Mouse (Mus musculus) adrenal gland, postnatal 14 days (tissue): ENCODE measurements around the gene Rpl23a. TPM values are rescaled to one million over a fixed set of nuclear protein-coding genes. Genes with fewer than 3 reads are reported as not detected.
"Not testable (repeated sequence)": the region's sequence is repeated elsewhere in the genome, so short reads cannot be mapped to it uniquely, and the experiment has no call there.

ENCODE experiments used
- DNase-seq: peaks from one replicate; pipeline ENCODE4 v3.0.0; 2021; ENCODE audit warnings: mixed read lengths
- microRNA-seq, 2 experiments: library from miRNA; unstranded; fragments of <30 nt; microRNA quantifications; one replicate each; pipeline ENCODE4 v1.2.0; 2021
- total RNA-seq: library from RNA; stranded (reverse); gene quantifications from 2 replicates; pipeline ENCODE4 v1.2.3, GENCODE M21; 2021

The Rpl23a gene
- total RNA-seq, 1 experiment from 2014 or later, result 1,759 TPM

- DNase-seq, result no peak
These were observed 37.2 kb downstream of the Rpl23a start for GRCm38 (mm10) chr11:78146168-78146567.

- no peak for DNase-seq
These were observed 39.9 kb downstream of the Rpl23a start for GRCm38 (mm10) chr11:78143520-78143919.

- DNase-seq, result no peak
These were observed 42.7 kb downstream of the Rpl23a start for GRCm38 (mm10) chr11:78140665-78141064.

- no peak for DNase-seq
These were observed 45.4 kb downstream of the Rpl23a start for GRCm38 (mm10) chr11:78138023-78138422.

- no peak for DNase-seq
These were observed 45.8 kb downstream of the Rpl23a start for GRCm38 (mm10) chr11:78137584-78137983.

GRCm38 (mm10) chr11:78136132-78136531 is 47.3 kb downstream of the Rpl23a start:
- no peak for DNase-seq

GRCm38 (mm10) chr11:78135314-78135713 is 48.1 kb downstream of the Rpl23a start:
- not testable (repeated sequence) for DNase-seq

- no peak for DNase-seq
These were observed 49.0 kb downstream of the Rpl23a start for GRCm38 (mm10) chr11:78134344-78134743.

GRCm38 (mm10) chr11:78133915-78134314 is 49.5 kb downstream of the Rpl23a start:
- DNase-seq, result no peak

Small RNAs within 50 kb of the gene (microRNA-seq; reads per million reads assigned to microRNA genes)
- gene Mir7653, result 0.43 to 1.1 reads per million in 2 experiments

Other genes starting within 250 kb of the Rpl23a start
- 52.2 and 60.9 TPM in 2 replicates for gene Phf12, start 200.8 kb downstream of the Rpl23a start, total RNA-seq
- gene Dhrs13, start 151.3 kb downstream of the Rpl23a start, total RNA-seq, result 9.9 and 10.3 TPM in 2 replicates
- gene Flot2, start 145.7 kb downstream of the Rpl23a start, total RNA-seq, result 74.3 and 81.5 TPM in 2 replicates
- 28.8 and 31.6 TPM in 2 replicates for gene Eral1, start 103.2 kb downstream of the Rpl23a start, total RNA-seq
- 18.1 and 19.1 TPM in 2 replicates for gene Fam222b, start 88.9 kb downstream of the Rpl23a start, total RNA-seq
- gene Traf4, start 18.0 kb downstream of the Rpl23a start, total RNA-seq, result 47.2 and 50.7 TPM in 2 replicates
- 8.5 and 9.0 TPM in 2 replicates for gene Nek8, start 6.9 kb downstream of the Rpl23a start, total RNA-seq
- 36.4 and 46.4 TPM in 2 replicates for gene Tlcd1, start 6.9 kb downstream of the Rpl23a start, total RNA-seq
- gene Rab34, start 4.8 kb upstream of the Rpl23a start, total RNA-seq, result 89.2 and 92.2 TPM in 2 replicates
- gene Proca1, start 9.8 kb upstream of the Rpl23a start, total RNA-seq, result 17.6 and 26.3 TPM in 2 replicates
- gene Sdf2, start 62.2 kb upstream of the Rpl23a start, total RNA-seq, result 75.3 and 78.8 TPM in 2 replicates
- 60.1 and 65.4 TPM in 2 replicates for gene Supt6, start 62.4 kb upstream of the Rpl23a start, total RNA-seq
- gene 2610507B11Rik, start 78.2 kb upstream of the Rpl23a start, total RNA-seq, result 146 and 153 TPM in 2 replicates
- gene BC030499, start 107.3 kb upstream of the Rpl23a start, total RNA-seq, result 0.41 and 0.83 TPM in 2 replicates
- gene Spag5, start 117.9 kb upstream of the Rpl23a start, total RNA-seq, result 9.7 and 12.4 TPM in 2 replicates
- 8.8 and 9.2 TPM in 2 replicates for gene Aldoc, start 139.4 kb upstream of the Rpl23a start, total RNA-seq
- gene Pigs, start 144.8 kb upstream of the Rpl23a start, total RNA-seq, result 43.0 and 47.6 TPM in 2 replicates
- gene Unc119, start 159.9 kb upstream of the Rpl23a start, total RNA-seq, result 24.4 and 26.8 TPM in 2 replicates
- 0.15 TPM in 1 of 2 replicates, not detected in the other for gene Foxn1, start 203.0 kb upstream of the Rpl23a start, total RNA-seq
- gene Slc13a2, start 238.6 kb upstream of the Rpl23a start, total RNA-seq, result not detected in 2 replicates